Mouse (Mus musculus) neural tube, embryonic 12.5 days (tissue): ENCODE measurements at regions not wholly inside any gene's neighbourhood (a gene's known extent, or its start where the extent isn't known, plus 50 kb on each side); places are given as distances from the start of the nearest gene placed in this dataset.

ENCODE experiments used
- ATAC-seq: fragments of 200-750 bp; cut with Nextera tagmentation; 2 replicates; pipeline ENCODE4 v1.8.0; 2017; ENCODE audit warnings: low read depth, mild to moderate bottlenecking, moderate TSS enrichment, moderate library complexity; ENCODE audit not compliant: low FRiP score
- H3K27ac ChIP-seq: fragments of 300-500 bp; sonication (generic); 2 replicates; pipeline ENCODE4 v1.5.1; 2016
- H3K27me3 ChIP-seq: fragments of 300-500 bp; sonication (generic); replicated peaks from 2 replicates; pipeline ENCODE4 v1.6.1; 2016; ENCODE audit warnings: mild to moderate bottlenecking
- H3K36me3 ChIP-seq: fragments of 300-500 bp; sonication (generic); 2 replicates; pipeline ENCODE4 v1.6.1; 2016; ENCODE audit warnings: mild to moderate bottlenecking
- H3K4me1 ChIP-seq: fragments of 300-500 bp; sonication (generic); 2 replicates; pipeline ENCODE4 v1.6.1; 2016
- H3K4me2 ChIP-seq: fragments of 300-500 bp; sonication (generic); replicated peaks from 2 replicates; pipeline ENCODE4 v1.6.1; 2016; ENCODE audit warnings: mild to moderate bottlenecking
- H3K4me3 ChIP-seq: fragments of 300-500 bp; sonication (generic); 2 replicates; pipeline ENCODE4 v1.5.1; 2016
- H3K9ac ChIP-seq: fragments of 300-500 bp; sonication (generic); 2 replicates; pipeline ENCODE4 v1.6.1; 2016; ENCODE audit warnings: mild to moderate bottlenecking
- H3K9me3 ChIP-seq: fragments of 300-500 bp; sonication (generic); 2 replicates; pipeline ENCODE4 v1.6.1; 2016; ENCODE audit warnings: mild to moderate bottlenecking
- WGBS: fragments of 180-500 bp; shearing (Covaris S2); methylation state at CpG from one replicate; pipeline ENCODE4 v1.1.7; 2016; 5-methylcytosine and 5-hydroxymethylcytosine counted together

GRCm38 (mm10) chr17:59429189-59429588 is 416.0 kb upstream of the Nudt12 start:
- no peak overlapping the region for H3K4me2 ChIP-seq
- no peaks in the 10 kb centered on the region for H3K9me3 ChIP-seq
- no peaks in the 10 kb centered on the region for H3K27me3 ChIP-seq
- H3K4me3 ChIP-seq: no peak overlapping the region
- ATAC-seq: no peak
- H3K9ac ChIP-seq: no peak overlapping the region
- no peaks in the 10 kb centered on the region for H3K4me1 ChIP-seq
- 75% methylated on average over 7 of the region's 7 CpGs for WGBS
- H3K27ac ChIP-seq: no peak overlapping the region
- H3K36me3 ChIP-seq: no peaks in the 10 kb centered on the region

- 58% methylated on average over 14 of the region's 14 CpGs for WGBS
- Histone ChIP-seq H3K4me3 (no peak overlapping the region), H3K4me1 (no peaks in the 10 kb centered on the region), H3K27ac (no peak overlapping the region), H3K4me2 (no peak overlapping the region), H3K36me3 (no peaks in the 10 kb centered on the region), H3K9ac (no peak overlapping the region), H3K9me3 (no peaks in the 10 kb centered on the region), H3K27me3 (no peaks in the 10 kb centered on the region)
- ATAC-seq: peak; percentile 78; the same call in 1 of the 2 replicates
These were observed 408.3 kb upstream of the Nudt12 start for GRCm38 (mm10) chr17:59421489-59421888.

- H3K4me1 ChIP-seq: no peaks in the 10 kb centered on the region
- no peak overlapping the region for H3K27ac ChIP-seq
- no peaks in the 10 kb centered on the region for H3K27me3 ChIP-seq
- H3K4me3 ChIP-seq: no peak overlapping the region
- no peak overlapping the region for H3K9ac ChIP-seq
- H3K4me2 ChIP-seq: no peak overlapping the region
- ATAC-seq: no peak
- no peaks in the 10 kb centered on the region for H3K9me3 ChIP-seq
- no peaks in the 10 kb centered on the region for H3K36me3 ChIP-seq
- WGBS: 85% methylated on average over 2 of the region's 2 CpGs
These were observed 396.1 kb upstream of the Nudt12 start for GRCm38 (mm10) chr17:59409315-59409714.

- Histone ChIP-seq H3K27ac (no peak overlapping the region), H3K4me1 (no peaks in the 10 kb centered on the region), H3K9me3 (no peaks in the 10 kb centered on the region), H3K27me3 (no peaks in the 10 kb centered on the region), H3K4me2 (no peak overlapping the region), H3K9ac (no peak overlapping the region), H3K4me3 (no peak overlapping the region), H3K36me3 (no peaks in the 10 kb centered on the region)
- ATAC-seq: no peak
- 80% methylated on average over 1 of the region's 1 CpGs for WGBS
These were observed 391.4 kb upstream of the Nudt12 start for GRCm38 (mm10) chr17:59404525-59404924.

- no peaks in the 10 kb centered on the region for H3K4me1 ChIP-seq
- no peak overlapping the region for H3K4me2 ChIP-seq
- 88% methylated on average over 3 of the region's 3 CpGs for WGBS
- no peak for ATAC-seq
- no peaks in the 10 kb centered on the region for H3K27me3 ChIP-seq
- no peaks in the 10 kb centered on the region for H3K9me3 ChIP-seq
- H3K27ac ChIP-seq: no peak overlapping the region
- H3K9ac ChIP-seq: no peak overlapping the region
- no peak overlapping the region for H3K4me3 ChIP-seq
- H3K36me3 ChIP-seq: no peaks in the 10 kb centered on the region
These were observed 384.2 kb upstream of the Nudt12 start for GRCm38 (mm10) chr17:59397404-59397803.

- H3K4me2 ChIP-seq: no peak overlapping the region
- ATAC-seq: no peak
- WGBS: 93% methylated on average over 5 of the region's 5 CpGs
- no peaks in the 10 kb centered on the region for H3K4me1 ChIP-seq
- no peaks in the 10 kb centered on the region for H3K36me3 ChIP-seq
- no peak overlapping the region for H3K4me3 ChIP-seq
- no peaks in the 10 kb centered on the region for H3K27me3 ChIP-seq
- no peak overlapping the region for H3K27ac ChIP-seq
- H3K9me3 ChIP-seq: no peaks in the 10 kb centered on the region
- H3K9ac ChIP-seq: no peak overlapping the region
These were observed 369.9 kb upstream of the Nudt12 start for GRCm38 (mm10) chr17:59383107-59383438.

DNA sequence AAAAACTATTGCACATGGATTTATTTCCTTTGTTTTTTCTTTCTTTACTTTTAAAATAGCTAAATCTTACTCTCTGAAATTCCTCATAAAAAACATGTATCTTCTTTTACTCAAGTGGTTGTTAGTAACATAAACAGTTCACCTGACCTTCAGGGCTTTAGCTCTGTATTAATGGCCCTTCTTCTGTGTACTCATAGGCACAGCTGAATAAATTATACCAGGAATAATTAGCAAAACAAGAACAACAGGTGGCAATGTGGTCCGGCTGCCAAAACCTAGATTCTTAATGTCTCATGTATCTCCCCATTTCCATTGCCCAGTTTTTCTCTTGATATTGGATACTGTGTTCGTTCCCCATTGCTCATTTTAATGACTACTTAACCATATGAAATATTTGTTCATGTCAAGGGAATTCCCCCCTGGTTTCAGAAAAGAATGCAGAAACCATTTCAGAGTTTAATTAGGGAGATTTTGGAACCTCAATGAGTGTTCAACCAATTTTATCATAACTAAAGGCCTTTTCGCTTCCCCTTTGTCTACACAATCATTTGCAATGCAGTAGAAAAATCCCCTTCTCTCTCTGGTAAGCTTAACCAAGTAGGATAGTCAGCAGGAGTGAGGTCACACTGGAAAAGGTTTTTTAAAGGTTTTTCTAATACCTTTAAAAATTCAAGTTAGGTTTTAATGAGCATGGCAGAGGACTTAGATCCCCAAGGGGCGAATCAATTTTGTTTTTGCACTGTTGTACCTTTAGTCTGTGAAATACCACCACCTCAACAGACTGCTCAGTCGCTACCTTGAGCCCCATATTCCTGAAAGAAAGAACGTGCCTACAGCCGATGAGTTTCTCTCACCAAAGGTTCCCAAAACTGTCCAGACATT is 369.3 kb upstream of the Nudt12 start:
- Histone ChIP-seq H3K4me2 (no peak overlapping the region), H3K9ac (no peak overlapping the region), H3K36me3 (no peaks in the 10 kb centered on the region), H3K9me3 (no peaks in the 10 kb centered on the region), H3K4me3 (no peak overlapping the region), H3K27me3 (no peaks in the 10 kb centered on the region), H3K4me1 (no peaks in the 10 kb centered on the region), H3K27ac (no peak overlapping the region)
- 75% methylated on average over 7 of the region's 7 CpGs for WGBS
- no peak for ATAC-seq

DNA sequence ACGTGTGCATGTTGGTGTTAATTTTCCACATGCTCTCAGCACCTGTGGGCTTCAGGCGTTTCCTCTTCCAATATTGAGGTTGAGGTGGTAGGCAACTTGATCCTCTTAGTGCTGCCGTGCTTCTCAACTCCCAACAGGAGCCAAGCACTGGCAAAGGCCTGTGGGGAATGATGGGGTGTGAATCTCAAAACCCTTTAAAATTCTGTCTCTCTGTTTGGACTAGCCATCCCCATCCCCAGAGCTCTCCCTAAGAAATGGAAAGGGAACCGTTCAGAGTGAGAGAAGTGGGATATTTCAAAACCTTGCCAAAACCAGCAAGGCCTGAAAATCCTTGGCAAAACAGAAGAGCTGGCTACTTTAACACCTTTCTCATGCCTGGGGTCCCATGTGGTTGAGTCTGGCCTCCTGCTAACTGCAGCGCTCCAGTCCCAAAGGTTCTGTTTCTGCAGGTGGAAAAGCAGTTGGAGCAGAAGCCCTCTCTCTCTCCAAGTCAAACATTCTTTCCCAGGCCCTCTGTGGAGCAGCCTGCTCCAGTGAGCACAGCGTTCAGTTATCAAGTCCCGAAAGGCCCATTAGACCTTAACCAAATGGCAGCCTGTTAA is 360.4 kb upstream of the Nudt12 start:
- WGBS: 64% methylated on average over 7 of the region's 7 CpGs
- no peak for ATAC-seq
- no peaks in the 10 kb centered on the region for H3K4me1 ChIP-seq

GRCm38 (mm10) chr17:59369624-59370541 is 356.7 kb upstream of the Nudt12 start:
- no peak overlapping the region for H3K4me2 ChIP-seq
- no peak overlapping the region for H3K4me3 ChIP-seq
- WGBS: 87% methylated on average over 7 of the region's 7 CpGs
- no peaks in the 10 kb centered on the region for H3K9me3 ChIP-seq
- ATAC-seq: no peak
- no peak overlapping the region for H3K9ac ChIP-seq
- H3K27me3 ChIP-seq: no peaks in the 10 kb centered on the region
- no peak overlapping the region for H3K27ac ChIP-seq
- H3K36me3 ChIP-seq: no peaks in the 10 kb centered on the region
- H3K4me1 ChIP-seq: no peaks in the 10 kb centered on the region

More for the DNA sequence above, 360.4 kb upstream of the Nudt12 start:
- Histone ChIP-seq H3K9ac (no peak overlapping the region), H3K9me3 (no peaks in the 10 kb centered on the region), H3K4me3 (no peak overlapping the region), H3K4me2 (no peak overlapping the region), H3K27ac (no peak overlapping the region), H3K27me3 (no peaks in the 10 kb centered on the region), H3K36me3 (no peaks in the 10 kb centered on the region)

DNA sequence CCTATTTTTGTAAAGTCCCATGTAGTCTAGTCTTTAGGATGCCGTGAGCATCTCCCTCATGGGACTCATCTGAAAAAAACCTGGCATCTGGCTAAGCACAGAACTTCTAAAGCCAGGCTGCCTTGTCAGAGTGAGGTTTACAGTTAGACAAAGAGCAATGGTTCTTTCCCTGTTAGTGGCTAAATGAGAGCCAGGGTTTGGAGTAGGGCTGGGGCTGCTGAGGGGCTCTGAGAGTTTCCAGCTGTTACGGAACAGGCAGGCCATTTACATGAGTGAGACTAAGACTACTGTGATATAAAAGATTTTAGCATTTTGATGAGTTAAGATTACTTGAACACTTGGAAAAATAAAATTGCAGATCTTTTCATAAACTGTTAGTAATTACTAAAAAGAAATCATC is 352.2 kb upstream of the Nudt12 start:
- no peak overlapping the region for H3K9ac ChIP-seq
- no peaks in the 10 kb centered on the region for H3K36me3 ChIP-seq
- H3K4me2 ChIP-seq: no peak overlapping the region
- no peaks in the 10 kb centered on the region for H3K27me3 ChIP-seq
- no peak for ATAC-seq
- no peaks in the 10 kb centered on the region for H3K4me1 ChIP-seq
- no peak overlapping the region for H3K27ac ChIP-seq
- H3K9me3 ChIP-seq: no peaks in the 10 kb centered on the region
- 72% methylated on average over 2 of the region's 2 CpGs for WGBS
- H3K4me3 ChIP-seq: no peak overlapping the region

GRCm38 (mm10) chr17:59362110-59362509 is 348.9 kb upstream of the Nudt12 start:
- H3K9me3 ChIP-seq: no peaks in the 10 kb centered on the region

GRCm38 (mm10) chr17:59361119-59361518 is 347.9 kb upstream of the Nudt12 start:
- H3K27me3 ChIP-seq: no peaks in the 10 kb centered on the region
- 67% methylated on average over 9 of the region's 9 CpGs for WGBS
- H3K9me3 ChIP-seq: no peaks in the 10 kb centered on the region
- no peak overlapping the region for H3K9ac ChIP-seq
- no peak overlapping the region for H3K27ac ChIP-seq
- no peak overlapping the region for H3K4me3 ChIP-seq
- ATAC-seq: peak; percentile 41; the same call in 1 of the 2 replicates
- H3K36me3 ChIP-seq: no peaks in the 10 kb centered on the region
- no peak overlapping the region for H3K4me2 ChIP-seq
- no peaks in the 10 kb centered on the region for H3K4me1 ChIP-seq

More at GRCm38 (mm10) chr17:59362110-59362509, 348.9 kb upstream of the Nudt12 start:
- H3K4me1 ChIP-seq: no peaks in the 10 kb centered on the region
- no peaks in the 10 kb centered on the region for H3K27me3 ChIP-seq
- H3K9ac ChIP-seq: no peak overlapping the region
- H3K4me3 ChIP-seq: no peak overlapping the region
- no peaks in the 10 kb centered on the region for H3K36me3 ChIP-seq
- ATAC-seq: no peak
- WGBS: 51% methylated on average over 7 of the region's 7 CpGs
- H3K27ac ChIP-seq: no peak overlapping the region
- H3K4me2 ChIP-seq: no peak overlapping the region
